Mouse (Mus musculus) hindbrain, postnatal 0 days (tissue): ENCODE results near the gene Prg3. TPM values are rescaled to one million over a fixed set of nuclear protein-coding genes. Genes with fewer than 3 reads are reported as not detected.

Experiments
- ATAC-seq: fragments of 200-750 bp; cut with Nextera tagmentation; 2 replicates; pipeline ENCODE4 v1.8.0; 2017; ENCODE audit warnings: mild to moderate bottlenecking, moderate TSS enrichment, moderate library complexity
- DNase-seq: peaks from one replicate; pipeline ENCODE4 v3.0.0-alpha.2; 2015; ENCODE audit warnings: low spot score
- H3K27ac ChIP-seq: fragments of 300-500 bp; sonication (generic); 2 replicates; pipeline ENCODE4 v1.5.1; 2014; ENCODE audit warnings: mild to moderate bottlenecking
- H3K27me3 ChIP-seq: fragments of 300-500 bp; sonication (generic); 2 replicates; pipeline ENCODE4 v1.6.1; 2014; ENCODE audit warnings: low read length, mixed read lengths; ENCODE audit not compliant: insufficient read depth
- H3K36me3 ChIP-seq: fragments of 300-500 bp; sonication (generic); 2 replicates; pipeline ENCODE4 v1.6.1; 2014; ENCODE audit warnings: low read length, mixed read lengths; ENCODE audit not compliant: insufficient read depth
- H3K4me1 ChIP-seq: fragments of 300-500 bp; sonication (generic); 2 replicates; pipeline ENCODE4 v1.6.1; 2014; ENCODE audit warnings: antibody characterized with exemption, low read length, mixed read lengths; ENCODE audit not compliant: insufficient read depth
- H3K4me2 ChIP-seq: fragments of 300-500 bp; sonication (generic); 2 replicates; pipeline ENCODE4 v1.6.1; 2014; ENCODE audit warnings: low read depth, mild to moderate bottlenecking, low read length, moderate library complexity, mixed read lengths
- H3K4me3 ChIP-seq: fragments of 300-500 bp; sonication (generic); 2 replicates; pipeline ENCODE4 v1.5.1; 2014; ENCODE audit warnings: low read length
- H3K9ac ChIP-seq: fragments of 300-500 bp; sonication (generic); replicated peaks from 2 replicates; pipeline ENCODE4 v1.6.1; 2014; ENCODE audit warnings: mild to moderate bottlenecking, low read length, moderate library complexity, mixed read lengths
- H3K9me3 ChIP-seq: fragments of 300-500 bp; sonication (generic); 2 replicates; pipeline ENCODE4 v1.6.1; 2016; ENCODE audit warnings: low read length, mixed read lengths
- CTCF ChIP-seq: IDR thresholded peaks from 2 replicates; pipeline ENCODE4 v1.5.1; 2016; ENCODE audit warnings: antibody characterized with exemption, control low read depth, low read depth
- WGBS: fragments of 180-500 bp; shearing (Covaris S2); extraction: QIAGEN DNeasy Blood & Tissue Kit; methylation state at CpG from one replicate; pipeline ENCODE4 v1.1.7; 2014; 5-methylcytosine and 5-hydroxymethylcytosine counted together
- polyA plus RNA-seq: library from polyadenylated mRNA; unstranded; fragments of >200 nt; fragmentation: Nextera tagmentation; extraction: Ambion mirVana; gene quantifications from 2 replicates; pipeline ENCODE4 v1.2.1, GENCODE M21; 2015
- total RNA-seq: library from RNA; depleted of rRNA; stranded (reverse); fragments of >200 nt; gene quantifications from 2 replicates; pipeline ENCODE4 v1.2.3, GENCODE M21; 2014

Prg3 gene
- total and polyA plus RNA-seq, 2 experiments from 2014 or later: not detected

DNA sequence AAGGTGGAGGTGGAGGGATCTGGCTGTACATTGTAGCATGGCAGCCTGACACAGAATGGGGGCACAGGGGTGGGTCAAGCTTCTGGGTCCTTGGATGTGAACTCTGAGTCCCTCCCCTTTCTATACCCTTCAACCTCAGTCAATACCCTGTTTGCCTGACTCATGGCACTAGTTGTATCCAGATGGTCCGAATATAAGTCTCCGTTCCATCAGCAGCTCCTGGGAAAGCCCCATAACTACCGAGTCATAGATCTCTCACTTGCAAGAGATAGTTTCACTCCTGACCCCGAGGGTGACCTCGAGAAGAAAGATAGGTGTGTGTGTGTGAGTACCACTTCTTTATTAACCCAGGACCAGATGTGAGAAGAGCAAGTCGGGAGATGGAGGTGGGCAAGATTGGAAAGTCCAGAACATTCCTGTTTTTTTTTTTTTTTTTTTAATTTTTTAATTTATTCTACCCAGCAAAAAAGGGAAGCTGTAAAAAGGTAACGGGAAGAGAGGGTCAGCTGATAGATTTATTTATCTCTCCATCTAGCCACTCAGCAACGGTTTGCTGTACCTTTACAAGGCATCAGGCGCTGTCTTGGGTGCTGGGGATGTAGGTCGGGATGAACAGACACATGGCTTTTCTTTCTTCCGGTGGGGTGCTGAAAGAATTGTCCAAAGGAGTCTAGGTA, 29.3 kb upstream of the Prg3 start:
- H3K27me3 ChIP-seq: no peaks in the 10 kb centered on the region
- no peaks in the 10 kb centered on the region for H3K36me3 ChIP-seq
- H3K27ac ChIP-seq: no peak overlapping the region
- no peaks in the 10 kb centered on the region for H3K4me1 ChIP-seq
- H3K9me3 ChIP-seq: no peaks in the 10 kb centered on the region
- no peak overlapping the region for H3K9ac ChIP-seq
- H3K4me3 ChIP-seq: no peak overlapping the region
- no peak for TF ChIP-seq CTCF
- no peak overlapping the region for H3K4me2 ChIP-seq
- DNase-seq (no peak), ATAC-seq (no peak)
- WGBS: 89% methylated on average over 11 of the region's 11 CpGs

DNA sequence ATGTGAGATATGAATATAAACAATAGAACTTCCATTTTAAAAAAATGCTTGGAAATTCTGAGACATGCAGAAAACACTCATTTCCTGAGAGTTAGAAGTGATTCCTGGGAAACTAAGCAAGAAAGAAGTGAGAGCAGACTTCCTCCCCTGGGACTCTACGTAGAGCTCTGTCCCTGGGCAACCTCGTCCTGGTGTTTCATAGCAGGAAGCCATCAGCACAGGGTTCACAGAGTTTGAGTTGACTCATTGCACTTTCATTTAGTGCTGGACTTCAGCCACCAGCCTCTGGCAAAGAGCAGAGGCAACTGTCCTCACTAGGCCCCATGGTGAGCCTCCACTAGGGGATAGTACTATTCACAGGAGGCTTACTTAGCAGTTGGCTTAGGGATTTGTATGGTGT, 26.7 kb upstream of the Prg3 start:
- Histone ChIP-seq H3K27me3 (no peaks in the 10 kb centered on the region), H3K27ac (no peak overlapping the region), H3K9ac (no peak overlapping the region), H3K4me3 (no peak overlapping the region), H3K36me3 (no peaks in the 10 kb centered on the region), H3K4me1 (no peaks in the 10 kb centered on the region), H3K9me3 (no peaks in the 10 kb centered on the region), H3K4me2 (no peak overlapping the region)
- ATAC-seq (no peak), DNase-seq (no peak)
- TF ChIP-seq CTCF: no peak
- 61% methylated on average over 2 of the region's 2 CpGs for WGBS

DNA sequence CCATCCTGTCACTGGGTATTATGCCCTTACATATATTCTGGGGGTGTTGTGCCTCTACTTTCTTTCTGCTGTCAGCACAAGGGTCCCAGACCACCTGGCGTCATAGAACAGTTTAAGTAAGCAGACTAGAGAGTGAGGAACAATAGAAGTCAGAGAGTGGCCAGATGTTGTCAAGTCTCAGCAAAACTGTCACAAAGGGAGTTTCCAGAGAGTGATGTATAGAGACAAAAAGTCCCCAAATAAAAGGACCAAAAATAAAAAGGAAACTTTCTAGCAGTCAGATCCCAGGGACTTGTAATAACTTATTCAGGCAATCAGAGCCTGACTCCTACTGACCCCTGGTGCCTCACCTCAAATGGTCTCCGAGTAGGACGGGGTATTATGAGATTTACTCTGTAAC, 26.1 kb upstream of the Prg3 start:
- no peak for DNase-seq
- Histone ChIP-seq H3K4me2 (no peak overlapping the region), H3K4me1 (no peaks in the 10 kb centered on the region), H3K27ac (no peak overlapping the region), H3K4me3 (no peak overlapping the region), H3K9me3 (no peaks in the 10 kb centered on the region), H3K9ac (no peak overlapping the region), H3K36me3 (no peaks in the 10 kb centered on the region), H3K27me3 (no peaks in the 10 kb centered on the region)
- WGBS: 65% methylated on average over 3 of the region's 3 CpGs
- no peak for TF ChIP-seq CTCF
- no peak for ATAC-seq

DNA sequence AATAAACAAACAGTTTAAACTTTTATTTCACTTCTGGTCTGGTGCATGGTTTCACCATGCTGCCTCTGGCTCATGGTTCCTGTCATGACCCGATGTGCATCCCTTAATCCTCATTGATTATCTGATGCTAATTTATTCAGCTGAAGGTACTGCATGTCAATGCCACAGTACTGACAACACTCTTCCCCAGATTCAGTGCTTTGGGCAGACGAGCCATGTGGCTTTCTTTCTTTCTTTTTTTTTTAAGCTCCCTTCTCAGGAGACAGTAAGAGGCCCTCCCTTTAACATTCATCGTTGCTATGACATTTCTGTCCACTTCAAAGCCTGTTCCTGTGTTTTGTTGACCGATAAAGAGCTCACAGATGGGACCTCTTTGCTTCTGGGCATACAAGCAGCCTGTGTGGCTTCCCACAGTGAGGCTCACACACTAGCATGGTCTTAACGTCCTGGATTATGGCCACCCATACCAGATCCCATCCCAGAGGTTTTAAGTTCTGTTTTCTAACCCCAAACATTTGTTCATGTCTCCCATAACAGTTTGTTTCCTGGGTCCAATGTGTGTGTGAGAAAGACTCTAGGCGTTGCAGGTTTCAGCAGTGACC, 25.0 kb upstream of the Prg3 start:
- no peak overlapping the region for H3K4me3 ChIP-seq
- no peak for TF ChIP-seq CTCF
- DNase-seq (peak; percentile 16), ATAC-seq (peak; percentile 15; the same call in 1 of the 2 replicates)
- WGBS: 25% methylated on average over 6 of the region's 6 CpGs
- no peak overlapping the region for H3K4me2 ChIP-seq
- H3K36me3 ChIP-seq: no peaks in the 10 kb centered on the region
- no peaks in the 10 kb centered on the region for H3K4me1 ChIP-seq
- no peak overlapping the region for H3K27ac ChIP-seq
- H3K9ac ChIP-seq: no peak overlapping the region
- H3K9me3 ChIP-seq: no peaks in the 10 kb centered on the region
- no peaks in the 10 kb centered on the region for H3K27me3 ChIP-seq

DNA sequence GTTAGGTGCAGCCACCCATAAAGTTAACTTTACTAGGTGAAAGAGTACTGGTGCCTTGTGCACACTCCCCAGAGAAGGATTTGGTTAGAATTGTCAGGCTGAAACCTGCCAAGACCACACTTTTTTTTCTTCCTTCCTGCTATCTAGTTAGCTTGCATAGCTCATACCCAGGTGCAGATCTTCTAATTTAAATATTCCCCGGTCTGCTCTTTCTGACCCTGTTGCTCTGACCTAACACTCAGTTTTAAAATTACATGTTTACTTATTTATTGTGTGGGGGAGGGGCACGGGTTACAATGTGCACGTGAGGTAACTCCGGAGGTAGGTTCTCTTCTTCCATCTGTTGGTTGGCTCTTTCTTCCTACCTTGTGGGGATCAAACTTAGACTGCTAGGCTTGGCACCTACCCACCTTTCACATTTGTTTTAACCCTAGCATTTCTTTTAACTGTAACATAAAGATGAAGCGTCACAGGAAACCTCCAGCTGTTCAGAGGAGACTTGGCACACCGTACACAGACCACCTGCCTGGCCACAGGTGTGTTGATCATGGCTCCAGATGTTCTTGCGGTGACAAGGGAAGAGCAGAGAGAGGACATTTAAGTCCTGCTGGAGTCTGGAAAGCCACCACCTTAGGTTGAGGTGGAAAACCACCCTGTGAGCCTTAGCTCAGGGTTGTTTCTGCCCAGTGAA, 23.8 kb upstream of the Prg3 start:
- H3K4me1 ChIP-seq: no peaks in the 10 kb centered on the region
- no peak for TF ChIP-seq CTCF
- no peak overlapping the region for H3K4me3 ChIP-seq
- no peak overlapping the region for H3K27ac ChIP-seq
- H3K9me3 ChIP-seq: no peaks in the 10 kb centered on the region
- no peak overlapping the region for H3K4me2 ChIP-seq
- DNase-seq (no peak), ATAC-seq (no peak)
- 91% methylated on average over 7 of the region's 7 CpGs for WGBS
- no peak overlapping the region for H3K9ac ChIP-seq
- no peaks in the 10 kb centered on the region for H3K27me3 ChIP-seq
- no peaks in the 10 kb centered on the region for H3K36me3 ChIP-seq

DNA sequence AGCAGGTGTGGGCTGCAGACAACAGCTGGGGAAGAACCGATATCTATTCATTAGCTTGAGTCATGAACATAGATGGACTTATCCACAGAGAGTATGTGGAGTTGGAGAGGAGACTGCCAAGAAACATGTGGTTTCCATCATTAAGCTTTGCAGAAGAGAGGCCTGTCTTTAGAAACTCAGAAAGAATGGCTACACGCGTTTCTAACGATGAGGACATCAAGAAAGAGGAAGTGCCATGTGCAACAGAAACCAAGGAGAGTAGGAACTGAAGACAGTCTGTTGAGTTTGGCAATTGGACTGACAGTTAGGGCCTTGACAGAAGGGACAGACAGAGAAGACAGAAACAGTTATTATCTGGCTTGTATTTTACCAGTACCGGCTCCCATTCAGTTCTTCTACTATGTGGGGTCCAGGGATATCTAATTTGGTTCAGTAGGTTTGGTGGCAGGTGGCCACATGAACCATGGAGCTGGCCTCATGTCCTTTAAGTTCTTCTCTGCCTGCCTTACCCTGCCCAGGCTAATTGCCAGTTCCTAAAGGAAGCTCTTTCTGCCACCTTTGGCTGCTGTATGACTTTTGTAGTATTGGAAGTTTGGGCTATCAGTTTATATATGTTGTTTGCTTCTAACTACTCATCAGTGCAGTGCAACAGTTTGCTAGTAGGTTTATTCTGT, 20.6 kb upstream of the Prg3 start:
- no peaks in the 10 kb centered on the region for H3K27me3 ChIP-seq
- H3K9me3 ChIP-seq: no peaks in the 10 kb centered on the region
- ATAC-seq (no peak), DNase-seq (no peak)
- H3K27ac ChIP-seq: no peak overlapping the region
- H3K4me3 ChIP-seq: no peak overlapping the region
- no peaks in the 10 kb centered on the region for H3K36me3 ChIP-seq
- no peaks in the 10 kb centered on the region for H3K4me1 ChIP-seq
- 87% methylated on average over 5 of the region's 5 CpGs for WGBS
- TF ChIP-seq CTCF: no peak
- H3K4me2 ChIP-seq: no peak overlapping the region
- H3K9ac ChIP-seq: no peak overlapping the region

DNA sequence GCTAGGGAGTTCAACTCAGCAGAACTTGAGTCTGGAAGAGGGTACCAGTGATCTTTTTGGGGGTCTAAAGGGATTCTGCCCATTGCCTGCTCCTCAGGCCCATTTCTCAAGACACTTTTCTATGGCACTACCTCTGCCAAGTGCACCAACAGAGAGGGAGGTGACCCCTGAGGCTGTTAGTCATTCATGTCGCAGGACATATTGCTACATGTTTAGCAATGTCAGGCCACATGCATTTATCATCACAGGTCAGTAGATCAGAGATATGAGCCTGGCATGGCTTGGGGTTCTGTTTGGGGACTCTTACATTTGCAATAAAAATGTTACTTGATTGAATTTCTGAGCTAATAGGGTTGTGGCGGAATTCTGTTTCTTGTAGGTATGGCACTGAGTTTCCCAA, 12.4 kb upstream of the Prg3 start:
- Histone ChIP-seq H3K27ac (no peak overlapping the region), H3K4me1 (no peaks in the 10 kb centered on the region), H3K27me3 (no peaks in the 10 kb centered on the region), H3K9me3 (no peaks in the 10 kb centered on the region), H3K4me2 (no peak overlapping the region), H3K36me3 (no peaks in the 10 kb centered on the region), H3K9ac (no peak overlapping the region), H3K4me3 (no peak overlapping the region)
- ATAC-seq (no peak), DNase-seq (no peak)
- no peak for TF ChIP-seq CTCF
- 90% methylated on average over 2 of the region's 2 CpGs for WGBS
